Comparison of ENCODE assay signal across 15 mouse cellular contexts in genomic region chr7:18748994-18749895, GRCm38 (mm10). TPM values are rescaled to one million over a fixed set of nuclear protein-coding genes. Genes with fewer than 3 reads are reported as not detected.
A peak's percentile ranks its signal among the peaks of the same experiment; 100 is the strongest.
DNase-seq lines count a peak whose midpoint lies in the region; ATAC-seq lines count a peak whose summit lies in the region.
"Had no signal": no experiment of that assay in that cellular context is flagged by ENCODE, and none has a peak within 500 bp of the region (broad histone marks: within the 10 kb centered on the region; RNA-seq: fewer than 3 reads in every experiment).

No protein-coding gene starts in this region.

- H3K4me1 ChIP-seq in forebrain, embryonic 10.5 days = peaks cover 27% of the 10 kb centered on the region
- 0 out of 2 replicates have a peak, but pooled peaks cover 3% of the 10 kb centered on the region for H3K4me1 ChIP-seq in forebrain, embryonic 13.5 days
- H3K4me1 ChIP-seq in kidney, embryonic 16.5 days (ENCODE audit: insufficient read depth, low read length) = no peaks in the 10 kb centered on the region
- peaks cover 6% of the 10 kb centered on the region for H3K4me1 ChIP-seq in hindbrain, embryonic 15.5 days (replicated peaks)
- no peaks in the 10 kb centered on the region for H3K4me1 ChIP-seq in neural tube, embryonic 13.5 days (replicated peaks)
- H3K4me1 ChIP-seq: embryonic facial prominence, embryonic 15.5 days had no signal

- H3K9me3 ChIP-seq in forebrain, embryonic 10.5 days = peaks cover 11% of the 10 kb centered on the region
- no peaks in the 10 kb centered on the region; the same call in 1 of the 2 replicates for H3K9me3 ChIP-seq in forebrain, embryonic 13.5 days (replicated peaks)
- no peaks in the 10 kb centered on the region; the same call in 1 of the 2 replicates for H3K9me3 ChIP-seq in kidney, embryonic 16.5 days (ENCODE audit: low read length)
- no peaks in the 10 kb centered on the region for H3K9me3 ChIP-seq in hindbrain, embryonic 15.5 days
- no peaks in the 10 kb centered on the region for H3K9me3 ChIP-seq in neural tube, embryonic 13.5 days
- H3K9me3 ChIP-seq: embryonic facial prominence, embryonic 15.5 days had no signal

- H3K9ac ChIP-seq in forebrain, embryonic 13.5 days = no peak overlapping the region
- no peak overlapping the region for H3K9ac ChIP-seq in kidney, embryonic 16.5 days (replicated peaks; ENCODE audit: low read length)
- H3K9ac ChIP-seq in hindbrain, embryonic 15.5 days = no peak overlapping the region
- no peak overlapping the region for H3K9ac ChIP-seq in neural tube, embryonic 13.5 days
- H3K9ac ChIP-seq: embryonic facial prominence, embryonic 15.5 days had no signal

- peaks cover 24% of the 10 kb centered on the region for H3K27me3 ChIP-seq in forebrain, embryonic 10.5 days (ENCODE audit: poor library complexity, severe bottlenecking)
- peaks cover 20% of the 10 kb centered on the region for H3K27me3 ChIP-seq in forebrain, embryonic 13.5 days
- H3K27me3 ChIP-seq in kidney, embryonic 16.5 days (ENCODE audit: insufficient read depth, low read length) = peaks cover 23% of the 10 kb centered on the region
- H3K27me3 ChIP-seq in hindbrain, embryonic 15.5 days = peaks cover 8% of the 10 kb centered on the region; the same call in 1 of the 2 replicates
- H3K27me3 ChIP-seq in neural tube, embryonic 13.5 days = peaks cover 17% of the 10 kb centered on the region

- H3K4me3 ChIP-seq in forebrain, embryonic 10.5 days = peak overlapping the region; percentile 12; the same call in 1 of the 2 replicates
- no peak overlapping the region for H3K4me3 ChIP-seq in forebrain, embryonic 13.5 days
- H3K4me3 ChIP-seq in kidney, embryonic 16.5 days (ENCODE audit: low read length) = no peak overlapping the region
- H3K4me3 ChIP-seq in hindbrain, embryonic 15.5 days = no peak overlapping the region
- H3K4me3 ChIP-seq in neural tube, embryonic 13.5 days = no peak overlapping the region
- H3K4me3 ChIP-seq: embryonic facial prominence, embryonic 15.5 days; gastrocnemius, adult 2 months had no signal

- no peak for ATAC-seq in forebrain, embryonic 13.5 days
- ATAC-seq in kidney, embryonic 16.5 days (ENCODE audit: low FRiP score, low TSS enrichment) = peak; percentile 31; the same call in 1 of the 2 replicates
- ATAC-seq in hindbrain, embryonic 15.5 days (ENCODE audit: low FRiP score, low read depth) = peak; percentile 77; the same call in 1 of the 2 replicates
- ATAC-seq in neural tube, embryonic 13.5 days (ENCODE audit: low read depth) = 0 out of 2 replicates have a peak, but pooled peaks have one; percentile 50

- no peak overlapping the region for H3K4me2 ChIP-seq in forebrain, embryonic 13.5 days
- H3K4me2 ChIP-seq in kidney, embryonic 16.5 days (replicated peaks; ENCODE audit: low read depth, low read length) = no peak overlapping the region
- H3K4me2 ChIP-seq in hindbrain, embryonic 15.5 days = no peak overlapping the region
- no peak overlapping the region for H3K4me2 ChIP-seq in neural tube, embryonic 13.5 days
- H3K4me2 ChIP-seq: embryonic facial prominence, embryonic 15.5 days had no signal

- H3K36me3 ChIP-seq in forebrain, embryonic 10.5 days (replicated peaks) = no peaks in the 10 kb centered on the region
- no peaks in the 10 kb centered on the region for H3K36me3 ChIP-seq in forebrain, embryonic 13.5 days (ENCODE audit: poor library complexity, severe bottlenecking)
- no peaks in the 10 kb centered on the region for H3K36me3 ChIP-seq in kidney, embryonic 16.5 days (ENCODE audit: insufficient read depth, low read length)
- H3K36me3 ChIP-seq in hindbrain, embryonic 15.5 days = no peaks in the 10 kb centered on the region
- no peaks in the 10 kb centered on the region for H3K36me3 ChIP-seq in neural tube, embryonic 13.5 days
- H3K36me3 ChIP-seq: embryonic facial prominence, embryonic 15.5 days had no signal

- WGBS in forebrain, embryonic 10.5 days = 18% methylated on average over 6 of the region's 6 CpGs
- WGBS in forebrain, embryonic 13.5 days = 16% methylated on average over 6 of the region's 6 CpGs
- WGBS in kidney, embryonic 16.5 days = 17% methylated on average over 6 of the region's 6 CpGs
- WGBS in hindbrain, embryonic 15.5 days = 14% methylated on average over 6 of the region's 6 CpGs
- 14% methylated on average over 6 of the region's 6 CpGs for WGBS in neural tube, embryonic 13.5 days

- H3K27ac ChIP-seq in forebrain, embryonic 10.5 days = no peak overlapping the region
- H3K27ac ChIP-seq in forebrain, embryonic 13.5 days = no peak overlapping the region
- no peak overlapping the region for H3K27ac ChIP-seq in kidney, embryonic 16.5 days (ENCODE audit: low read length)
- no peak overlapping the region for H3K27ac ChIP-seq in hindbrain, embryonic 15.5 days (replicated peaks)
- no peak overlapping the region for H3K27ac ChIP-seq in neural tube, embryonic 13.5 days (replicated peaks)
- H3K27ac ChIP-seq: embryonic facial prominence, embryonic 15.5 days; gastrocnemius, adult 2 months had no signal

- DNase-seq in forebrain, embryonic 10.5 days (ENCODE audit: extremely low spot score, low spot score) = no peak
- no peak for DNase-seq in kidney, postnatal 14 days
- DNase-seq in gastrocnemius, adult 18-20 months (ENCODE audit: low spot score) = no peak
- no peak for DNase-seq in left cerebral cortex, adult 8-10 months (ENCODE audit: low spot score in 2 of 2)
- DNase-seq: thymus, adult 18-20 months had no signal

RNA-seq across cellular contexts. Expression of gene Psg22, which starts 31.4 kb away (rescaled TPM):
- polyA plus RNA-seq in forebrain, embryonic 10.5 days (2016; fragmentation: Nextera tagmentation; extraction: Ambion mirVana) = not detected in 2 replicates
- not detected in 2 replicates for polyA plus RNA-seq in forebrain, embryonic 13.5 days (2015; fragmentation: Nextera tagmentation; extraction: Ambion mirVana)
- polyA plus RNA-seq in kidney, embryonic 16.5 days (2015; fragmentation: Nextera tagmentation; extraction: Ambion mirVana) = not detected in 2 replicates
- polyA plus RNA-seq in hindbrain, embryonic 15.5 days (2015; fragmentation: Nextera tagmentation; extraction: Ambion mirVana) = not detected in 2 replicates
- polyA plus RNA-seq in neural tube, embryonic 13.5 days (2015; fragmentation: Nextera tagmentation; extraction: Ambion mirVana) = not detected in 2 replicates
- not detected for total RNA-seq in gastrocnemius, adult 18-20 months (2021)
- not detected for total RNA-seq in left cerebral cortex, adult 8-10 months (2022)
- total RNA-seq: adrenal gland, postnatal 10 days; gastrocnemius, adult 2 months; layer of hippocampus, adult 18-20 months; left cerebral cortex, postnatal 36 days had no signal
- polyA plus RNA-seq: embryonic facial prominence, embryonic 15.5 days had no signal

RNA-seq across cellular contexts. Expression of gene Psg19, which starts 49.1 kb away (rescaled TPM):
- not detected in 2 replicates for polyA plus RNA-seq in forebrain, embryonic 10.5 days (2016; fragmentation: Nextera tagmentation; extraction: Ambion mirVana)
- polyA plus RNA-seq in forebrain, embryonic 13.5 days (2015; fragmentation: Nextera tagmentation; extraction: Ambion mirVana) = not detected in 2 replicates
- polyA plus RNA-seq in kidney, embryonic 16.5 days (2015; fragmentation: Nextera tagmentation; extraction: Ambion mirVana) = not detected in 2 replicates
- polyA plus RNA-seq in hindbrain, embryonic 15.5 days (2015; fragmentation: Nextera tagmentation; extraction: Ambion mirVana) = not detected in 2 replicates
- polyA plus RNA-seq in neural tube, embryonic 13.5 days (2015; fragmentation: Nextera tagmentation; extraction: Ambion mirVana) = not detected in 2 replicates
- not detected for total RNA-seq in gastrocnemius, adult 18-20 months (2021)
- not detected for total RNA-seq in left cerebral cortex, adult 8-10 months (2022)
- total RNA-seq: adrenal gland, postnatal 10 days; gastrocnemius, adult 2 months; layer of hippocampus, adult 18-20 months; left cerebral cortex, postnatal 36 days had no signal
- polyA plus RNA-seq: embryonic facial prominence, embryonic 15.5 days; liver, embryonic 16.5 days had no signal
